Mouse (Mus musculus) T-cell, adult 2 months (primary cell): Measurements from ENCODE around the gene Nemp1.
A peak's percentile ranks its signal among the peaks of the same experiment; 100 is the strongest.

Experiments used
- DNase-seq: peaks from one replicate; pipeline ENCODE4 v3.0.0; 2022; ENCODE audit warnings: low spot score

The Nemp1 gene

DNA sequence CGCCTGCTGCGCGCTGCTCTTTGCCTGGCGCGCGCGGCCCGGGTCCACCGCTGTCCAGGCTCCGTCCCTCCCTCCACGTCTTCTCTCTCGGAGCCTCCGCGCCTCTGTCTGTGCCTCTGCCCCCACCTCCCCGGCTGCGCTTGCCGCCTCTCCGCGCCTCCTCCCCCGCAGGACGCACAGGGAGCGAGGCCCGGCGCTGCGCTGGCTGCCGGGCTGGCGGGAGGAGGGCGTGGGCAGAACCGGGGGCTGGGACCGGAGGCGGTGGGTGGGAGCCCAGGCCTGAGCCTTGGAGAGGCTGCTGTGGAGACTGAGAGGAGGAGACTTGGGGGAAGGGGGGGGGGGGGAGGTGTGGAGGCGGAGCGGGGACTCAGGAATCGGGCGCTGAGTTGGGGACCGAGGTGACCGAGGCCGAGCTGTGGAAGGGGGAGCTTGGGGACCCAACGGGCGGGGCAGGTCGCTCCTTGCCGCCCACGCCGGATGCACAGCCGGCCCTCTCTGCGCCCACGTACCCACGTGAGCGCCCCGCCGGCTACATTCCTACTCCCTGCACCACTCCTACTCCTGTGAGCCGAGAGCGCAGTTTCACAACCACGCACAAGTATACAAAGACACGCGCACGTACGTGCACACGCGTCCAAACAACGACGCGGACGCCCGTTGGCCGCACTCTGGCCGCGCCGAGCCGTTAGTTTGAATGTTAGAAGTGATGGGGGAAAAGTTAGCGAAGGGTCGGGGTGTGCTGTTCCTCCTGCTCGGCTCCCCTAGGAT is at the start of gene Nemp1:
Gene Nemp1, plus strand, starts transcription at position 401 of the 768 bp plus-strand sequence.
- peak; percentile 65 for DNase-seq

DNA sequence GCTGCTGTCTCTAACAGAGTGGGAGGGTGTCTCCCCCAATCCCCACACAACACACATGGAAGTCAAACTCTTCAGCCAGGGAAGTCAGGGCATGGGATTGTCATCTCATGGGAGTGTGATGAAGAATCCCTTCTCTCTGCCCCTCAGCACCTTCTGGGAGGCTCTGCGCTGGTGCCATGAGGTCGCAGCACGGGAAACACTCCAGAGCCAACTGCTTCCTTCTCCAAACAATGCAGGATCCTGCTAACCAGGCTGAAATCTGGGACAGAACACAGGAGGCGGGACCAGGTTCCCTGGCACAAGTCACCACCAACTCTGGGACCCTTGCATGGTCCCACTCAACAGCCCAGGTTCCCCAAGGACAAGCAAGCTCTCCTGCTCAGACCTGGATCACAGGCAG is 49.4 kb upstream of the Nemp1 start:
- no peak for DNase-seq

GRCm38 (mm10) chr10:127618173-127618572 is 48.5 kb upstream of the Nemp1 start:
- no peak for DNase-seq

- DNase-seq, result no peak
Observed at GRCm38 (mm10) chr10:127619119-127619721, 47.5 kb upstream of the Nemp1 start.

DNA sequence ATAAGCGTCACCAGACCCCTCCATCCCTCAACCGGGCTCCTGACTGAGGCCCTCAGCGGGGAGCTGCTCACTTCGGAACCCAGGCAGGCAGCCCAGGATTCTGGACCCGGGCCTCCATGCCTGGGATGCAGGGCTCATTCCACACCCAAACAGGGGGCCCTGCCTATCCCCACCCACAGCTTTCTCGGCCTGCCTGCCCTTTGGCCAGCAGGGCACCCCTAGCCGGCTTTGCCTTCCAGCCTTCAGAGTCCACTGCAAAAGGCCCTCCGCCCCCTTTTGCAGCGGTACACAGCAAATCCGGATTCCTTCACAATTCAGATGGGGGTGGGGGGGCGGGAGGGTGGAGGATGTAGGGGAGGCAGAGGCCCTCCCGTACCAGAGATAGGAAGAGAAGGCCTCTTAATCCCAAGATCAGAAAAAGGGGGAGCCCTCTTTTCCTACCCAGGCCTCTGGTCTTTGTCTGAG is 46.7 kb upstream of the Nemp1 start:
- no peak for DNase-seq

DNA sequence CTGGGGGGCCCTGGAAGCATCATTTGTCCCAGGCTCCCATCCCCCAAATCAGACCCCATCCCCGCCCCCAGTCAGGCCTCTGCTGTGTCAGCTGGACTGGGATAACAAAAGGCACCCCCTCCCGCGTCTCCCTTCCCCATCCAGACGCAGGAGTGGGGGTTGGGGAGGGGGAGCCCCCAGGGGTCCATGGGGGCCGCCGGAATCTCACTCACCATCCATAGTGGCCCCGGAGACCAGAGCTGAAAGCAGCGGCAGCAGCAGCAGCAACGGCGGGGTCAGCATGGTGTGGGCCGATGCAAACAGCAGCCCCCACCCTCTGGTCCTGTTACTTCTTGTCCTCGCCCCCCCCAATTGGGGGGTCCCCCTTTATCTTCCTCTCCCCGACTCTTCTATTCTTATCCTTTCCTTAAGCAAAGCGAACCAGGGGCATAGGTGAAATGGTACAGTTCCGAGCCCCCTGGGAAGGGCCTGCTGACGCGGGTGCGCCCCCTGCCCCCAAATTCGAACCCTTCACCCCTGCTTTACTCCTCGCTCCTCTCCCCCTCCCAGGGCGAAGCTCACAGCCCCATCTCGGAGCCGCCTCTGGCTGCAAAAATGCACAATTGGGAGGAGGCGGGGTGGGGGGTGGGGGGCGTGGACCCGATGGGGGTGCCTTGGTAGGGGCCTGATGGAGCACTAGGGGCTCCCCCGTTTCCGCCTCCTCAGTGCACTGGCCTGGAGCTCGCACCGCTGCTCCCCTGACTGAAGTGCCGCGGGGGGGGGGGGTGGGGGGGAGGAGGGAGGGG is 46.1 kb upstream of the Nemp1 start, which contains the start of gene Lrp1:
Gene Lrp1, minus strand, starts transcription at position 743 of the 785 bp plus-strand sequence.
- DNase-seq, result no peak

DNA sequence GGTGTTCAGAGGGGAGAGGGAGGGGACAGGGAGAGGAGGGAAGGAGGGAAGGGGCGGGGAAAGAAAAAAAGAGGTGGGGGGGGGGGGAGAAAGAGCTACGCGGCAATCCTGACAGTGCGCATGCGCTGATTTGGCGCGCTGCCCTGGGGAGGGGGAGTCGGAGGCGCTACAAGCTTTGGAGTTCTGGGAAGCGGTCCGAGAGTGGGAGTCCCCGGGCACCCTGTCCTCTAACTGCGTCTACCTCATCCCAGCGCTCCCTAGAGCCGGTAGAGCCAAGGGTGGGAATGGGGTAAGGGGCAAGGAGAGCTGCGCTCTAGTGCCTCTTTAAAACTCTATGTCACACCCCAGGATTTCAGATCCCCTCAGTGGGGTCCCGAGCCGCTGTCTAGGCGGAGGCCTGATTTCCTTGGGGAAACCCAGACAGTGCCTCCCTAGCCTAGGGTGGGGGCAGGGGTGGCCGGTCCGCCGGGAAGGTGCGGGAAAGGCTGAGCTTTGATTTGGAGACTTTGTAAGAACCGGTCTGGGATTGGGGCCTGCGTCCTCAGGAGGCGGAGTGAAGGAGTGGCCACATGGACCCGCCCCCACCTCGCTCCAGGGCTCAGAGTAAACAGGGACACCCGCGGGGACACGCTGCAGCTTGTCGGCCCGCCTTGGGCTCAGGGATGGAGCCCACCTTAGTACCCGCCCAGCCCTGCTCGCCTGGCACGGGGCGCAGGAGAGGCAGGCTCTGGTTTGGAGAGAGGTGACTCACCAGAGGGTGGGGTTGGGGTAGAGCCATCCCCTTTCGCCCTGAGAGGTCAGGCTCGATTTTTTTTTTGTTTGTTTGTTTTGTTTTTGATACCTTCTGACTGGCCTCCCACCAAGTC is 45.3 kb upstream of the Nemp1 start:
- DNase-seq, result peak; percentile 46

- no peak for DNase-seq
Observed at GRCm38 (mm10) chr10:127622057-127622392, 44.7 kb upstream of the Nemp1 start.

DNA sequence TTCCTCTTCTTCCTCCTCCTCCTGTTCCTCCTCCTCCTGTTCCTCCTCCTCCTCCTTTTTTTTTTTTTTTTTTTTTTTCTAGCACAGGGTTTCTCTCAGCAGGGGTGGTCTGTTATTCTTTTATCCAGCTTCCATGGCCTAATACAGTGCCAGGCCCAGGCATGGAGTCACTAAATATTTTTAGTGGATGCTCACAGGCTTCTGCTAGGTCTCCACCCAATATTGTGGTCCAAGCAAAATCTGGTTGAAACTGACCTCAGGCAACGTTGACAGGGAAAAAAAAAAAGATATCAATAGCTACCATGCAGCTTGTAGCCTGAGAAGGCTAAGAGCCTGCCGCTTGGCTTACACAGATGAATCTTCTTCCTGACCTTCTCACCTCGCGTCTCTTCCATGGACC is 44.0 kb upstream of the Nemp1 start:
- DNase-seq, result no peak

- DNase-seq, result no peak
Observed at GRCm38 (mm10) chr10:127623439-127624216, 43.1 kb upstream of the Nemp1 start.

DNA sequence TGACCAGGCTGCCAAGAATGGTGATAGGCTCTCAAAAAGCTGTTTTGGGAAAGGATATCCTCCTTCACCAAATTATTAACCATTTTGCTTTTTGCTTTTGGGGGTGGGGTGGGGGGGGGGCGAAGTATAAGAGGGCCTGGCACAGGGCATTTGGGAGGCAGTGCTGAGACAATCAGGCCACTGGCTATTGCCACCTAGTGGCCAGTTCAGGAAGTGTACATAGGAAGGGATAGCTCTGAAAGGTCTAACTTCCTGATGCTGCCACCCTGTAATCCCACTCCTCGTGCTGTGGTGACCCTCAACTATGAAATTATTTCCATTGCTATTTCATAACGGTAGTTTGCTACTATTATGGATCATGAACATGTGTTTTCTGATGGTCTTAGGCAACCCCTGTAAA is 40.3 kb upstream of the Nemp1 start:
- peak; percentile 28 for DNase-seq

GRCm38 (mm10) chr10:127631261-127632214 is 35.2 kb upstream of the Nemp1 start:
- no peak for DNase-seq

- DNase-seq, result no peak
Observed at GRCm38 (mm10) chr10:127632668-127633271, 33.9 kb upstream of the Nemp1 start.

DNA sequence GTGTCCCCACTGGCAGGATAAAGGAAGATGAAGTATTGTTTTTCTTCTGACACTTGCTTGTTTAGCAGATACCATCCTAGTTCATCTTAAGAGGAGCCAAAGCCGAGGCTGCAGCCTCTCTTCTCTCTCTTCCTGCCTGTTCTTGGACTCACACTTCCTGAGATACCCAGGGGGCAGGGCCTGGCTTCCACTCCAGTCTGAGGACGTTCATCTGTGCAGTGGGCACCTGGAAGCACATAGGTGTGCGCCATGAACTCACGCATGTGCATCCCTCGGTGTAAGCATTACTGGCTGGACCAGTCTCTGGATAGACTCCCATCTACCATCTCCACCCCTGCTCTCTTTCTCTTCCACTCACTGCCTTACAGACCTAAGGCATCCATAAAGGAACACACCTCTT is 26.3 kb upstream of the Nemp1 start:
- no peak for DNase-seq

- peak; percentile 81 for DNase-seq
Observed at GRCm38 (mm10) chr10:127641861-127642771, 24.6 kb upstream of the Nemp1 start.

DNA sequence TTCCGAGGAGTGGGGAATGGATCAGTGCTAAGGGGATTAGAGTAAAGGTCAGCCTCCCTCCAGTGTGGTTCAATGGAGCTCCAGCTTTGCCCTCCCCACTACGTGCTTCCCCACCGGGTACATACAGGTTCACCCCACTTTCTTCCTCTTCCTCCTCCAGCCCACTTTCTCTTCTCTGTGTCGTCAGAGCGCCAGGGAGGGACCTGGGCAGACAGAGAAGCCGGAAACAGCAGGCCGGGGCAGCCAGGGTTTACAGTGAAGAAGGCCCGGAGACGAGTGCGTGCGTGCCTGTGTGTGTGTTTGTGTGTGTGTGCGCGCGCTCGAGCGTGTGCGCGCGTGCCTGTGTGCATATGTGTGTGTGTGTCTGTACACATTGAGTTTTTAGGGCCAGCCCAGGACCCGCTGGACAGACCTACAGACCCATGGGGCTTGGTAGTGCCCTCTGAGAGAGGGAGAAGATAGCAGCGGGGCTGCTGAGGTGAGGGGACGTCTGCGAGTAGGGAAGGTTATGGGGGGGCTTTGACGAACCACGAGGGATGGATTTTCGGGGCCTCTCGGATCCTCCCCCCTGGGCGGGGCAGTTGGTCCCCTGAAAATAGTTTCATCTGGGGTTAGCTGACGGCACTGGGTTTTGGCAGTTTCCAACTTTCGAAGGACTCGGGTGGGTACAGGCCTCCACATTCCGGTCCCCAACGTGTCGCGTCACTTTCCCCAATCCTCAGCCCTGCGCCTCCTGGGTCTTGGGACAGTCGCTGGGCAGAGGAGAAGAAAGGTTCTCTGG is 23.7 kb upstream of the Nemp1 start, which contains the start of gene Stat6:
Gene Stat6, plus strand, starts transcription at position 215 of the 781 bp plus-strand sequence.
- peak; percentile 89 for DNase-seq

GRCm38 (mm10) chr10:127643553-127644238 is 23.0 kb upstream of the Nemp1 start:
- DNase-seq, result peak; percentile 79
